Mouse (Mus musculus) kidney, postnatal 36 days (tissue): Measurements from ENCODE around the gene Traf2.

Experiments
- DNase-seq, 2 experiments: peaks; one replicate each; pipeline ENCODE4 v3.0.0; 2021 to 2022; ENCODE audit warnings: mixed read lengths in 2 of 2

The Traf2 gene

DNA sequence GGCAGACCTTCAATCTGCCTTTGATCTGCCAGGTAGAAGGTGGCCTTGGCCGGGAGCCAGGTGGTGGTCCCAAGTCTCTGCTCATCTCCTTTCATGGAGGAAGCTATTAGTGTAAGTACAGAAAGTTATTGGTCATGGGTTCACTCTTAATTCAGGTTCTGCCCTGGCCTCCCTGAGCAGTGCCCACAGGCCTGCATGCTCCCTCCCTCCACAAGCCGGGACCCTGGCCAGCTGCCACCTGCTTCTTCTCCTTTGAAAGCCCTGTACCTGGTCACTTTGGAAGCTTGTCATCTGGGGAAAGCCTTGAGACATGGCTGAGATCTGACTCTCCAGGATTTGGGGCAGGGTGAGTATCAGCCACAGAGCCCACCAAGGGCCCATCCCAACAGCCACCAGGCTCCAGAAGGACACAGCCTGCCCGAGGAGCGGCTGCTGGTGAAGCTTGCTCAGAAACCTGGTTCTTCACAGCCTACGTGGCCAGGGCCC, 53.2 kb downstream of the Traf2 start, which contains the start of gene Lcn12:
Lcn12 (minus strand) TSS at position 436 of the 486 bp plus-strand sequence.
- peak; percentile 23 to 62 for DNase-seq

DNA sequence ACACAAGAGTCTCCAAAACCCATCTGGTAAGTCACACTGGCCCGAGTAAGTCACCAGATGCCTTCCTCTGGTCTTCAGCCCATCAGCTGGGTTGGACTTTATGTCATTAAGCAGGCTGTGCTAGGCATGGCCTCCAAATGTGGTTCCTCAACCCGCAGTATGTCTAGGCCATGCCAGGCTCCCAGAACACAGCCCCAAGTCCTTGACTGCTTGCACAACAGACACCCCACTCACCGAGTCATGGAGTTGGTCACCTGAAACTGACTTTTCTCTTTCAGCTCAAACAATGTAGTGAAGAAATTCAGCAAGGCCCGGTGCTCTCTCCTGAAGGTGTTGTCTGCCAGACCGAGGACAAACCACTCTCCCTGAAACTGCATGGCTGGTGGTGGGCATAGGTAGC, 53.8 kb downstream of the Traf2 start:
- no peak for DNase-seq

DNA sequence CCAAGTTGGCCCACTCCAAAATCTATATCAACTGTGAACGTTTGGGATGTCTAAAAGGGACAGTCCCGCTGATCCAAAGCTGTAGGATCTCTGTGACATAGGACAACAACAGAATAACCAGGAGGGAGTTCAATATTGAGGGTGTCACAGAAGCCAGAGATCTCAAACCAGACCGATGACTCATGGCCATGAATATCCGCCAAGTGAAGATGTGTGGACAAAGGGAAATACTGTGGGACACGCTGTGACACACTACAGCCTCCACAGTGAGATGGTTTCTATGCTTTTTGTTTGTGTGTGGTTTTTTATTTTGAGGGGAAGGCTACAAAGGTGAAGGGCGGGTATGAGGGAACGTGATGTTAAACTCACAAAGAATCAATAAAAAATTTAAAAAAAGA, 58.1 kb downstream of the Traf2 start:
- DNase-seq = no peak

DNA sequence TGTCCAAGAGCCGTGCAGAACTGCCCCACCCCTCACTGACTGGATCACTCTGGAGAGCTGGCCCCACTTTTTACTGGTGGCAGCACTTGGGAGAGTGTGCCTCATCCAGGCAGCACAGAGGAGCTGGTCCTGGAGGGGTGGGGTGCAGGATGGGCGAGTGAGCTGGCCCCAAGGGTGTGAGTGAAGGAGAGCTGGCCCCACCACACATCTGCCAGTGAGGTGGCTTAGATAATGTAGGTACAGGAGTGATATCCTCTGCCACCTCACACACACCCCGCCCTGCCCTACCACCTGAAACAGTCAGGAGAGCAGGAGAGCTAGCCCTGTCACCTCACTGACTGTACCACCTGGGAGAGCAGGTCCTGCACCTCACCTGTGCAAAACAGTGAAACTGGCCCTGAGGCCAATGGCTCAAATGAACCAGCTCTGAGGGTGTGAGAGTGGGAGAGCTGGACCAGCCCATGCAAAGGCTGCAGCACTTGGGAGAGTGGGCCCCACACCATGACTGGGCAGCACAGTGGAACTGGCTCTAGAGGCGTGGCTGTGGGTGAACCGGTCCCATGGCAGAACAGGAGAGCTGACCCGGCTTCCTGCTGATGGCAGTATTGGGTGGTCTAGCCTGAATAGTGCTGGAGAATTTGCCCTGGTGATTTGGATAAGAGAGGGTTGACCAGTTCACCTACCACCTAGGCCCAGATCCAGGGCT, 58.6 kb downstream of the Traf2 start:
- DNase-seq = no peak

DNA sequence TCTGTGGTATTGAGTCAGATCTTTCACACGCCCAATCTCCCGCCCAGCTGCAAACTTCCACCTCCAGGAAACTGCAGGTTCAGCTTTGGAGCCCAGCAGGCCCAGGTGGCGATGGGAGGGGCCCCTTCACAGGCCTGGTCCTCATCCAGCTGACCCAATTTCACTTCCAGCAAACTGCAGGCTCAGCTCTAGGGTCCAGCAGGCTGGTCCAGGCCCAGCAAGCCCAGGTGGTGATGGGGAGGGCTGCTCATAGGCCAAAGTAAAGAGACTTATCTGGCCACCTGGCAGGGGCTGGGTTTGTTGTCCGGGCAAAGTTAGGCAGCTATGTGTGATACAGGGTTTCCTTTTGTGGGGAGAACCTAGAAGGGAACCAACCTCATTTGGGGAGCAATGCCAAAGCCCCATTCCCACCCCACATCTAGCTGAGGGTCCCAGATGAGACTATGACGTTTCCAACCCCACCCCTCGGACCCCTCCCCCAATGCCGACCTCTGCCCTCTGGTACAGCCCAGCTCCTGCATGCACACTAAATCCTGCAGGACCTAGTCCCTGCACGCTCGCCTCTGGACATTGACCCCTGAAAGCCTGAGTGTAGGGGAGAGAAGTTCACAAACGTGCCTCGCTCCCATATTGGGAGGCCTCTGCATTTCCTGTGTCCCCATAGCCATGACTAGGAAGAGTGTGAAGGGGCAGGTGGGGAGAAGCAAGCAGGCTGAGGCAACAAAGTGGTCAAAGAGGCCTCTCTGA, 61.7 kb downstream of the Traf2 start:
- DNase-seq = peak; percentile 74 to 76

DNA sequence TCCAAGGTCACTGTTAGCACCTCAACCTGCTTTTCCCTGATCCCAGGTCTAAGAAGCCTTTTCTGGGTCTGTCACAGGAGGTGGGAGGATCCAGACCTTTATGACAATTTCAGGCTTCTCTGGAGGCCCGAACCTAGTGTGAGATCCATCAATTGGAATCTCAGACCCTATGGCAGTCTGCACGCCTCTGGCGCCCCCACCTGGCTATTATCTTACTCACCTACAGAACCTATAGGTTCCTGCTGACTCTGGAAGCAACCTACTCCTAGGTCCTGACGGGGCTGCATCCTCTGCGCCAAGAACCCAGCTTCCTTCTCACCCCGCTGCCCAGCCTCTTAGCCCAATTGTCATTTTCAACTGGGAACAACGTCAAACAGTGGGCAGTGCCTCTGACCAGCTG, 63.8 kb downstream of the Traf2 start:
- DNase-seq = peak in 1 of 2 experiments; percentile 79

DNA sequence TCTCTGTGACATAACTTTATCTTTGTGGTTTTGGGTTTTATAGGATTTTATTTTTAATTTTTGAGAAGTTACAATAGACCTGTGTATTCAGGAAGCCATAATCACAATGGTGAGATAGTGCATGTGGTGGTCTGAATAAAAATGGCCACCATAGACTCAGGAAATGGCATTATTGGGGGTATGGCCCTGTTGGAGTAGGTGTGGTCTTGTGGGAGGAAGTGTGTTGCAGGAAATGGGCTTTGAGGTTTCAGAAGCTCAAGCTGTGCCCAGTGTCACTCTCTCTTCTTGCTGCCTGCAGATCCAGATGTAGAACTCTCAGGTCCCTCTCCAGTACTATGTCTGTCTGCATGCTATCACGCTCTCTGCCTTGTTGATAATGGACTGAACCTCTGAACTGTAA, 66.2 kb downstream of the Traf2 start:
- no peak for DNase-seq

DNA sequence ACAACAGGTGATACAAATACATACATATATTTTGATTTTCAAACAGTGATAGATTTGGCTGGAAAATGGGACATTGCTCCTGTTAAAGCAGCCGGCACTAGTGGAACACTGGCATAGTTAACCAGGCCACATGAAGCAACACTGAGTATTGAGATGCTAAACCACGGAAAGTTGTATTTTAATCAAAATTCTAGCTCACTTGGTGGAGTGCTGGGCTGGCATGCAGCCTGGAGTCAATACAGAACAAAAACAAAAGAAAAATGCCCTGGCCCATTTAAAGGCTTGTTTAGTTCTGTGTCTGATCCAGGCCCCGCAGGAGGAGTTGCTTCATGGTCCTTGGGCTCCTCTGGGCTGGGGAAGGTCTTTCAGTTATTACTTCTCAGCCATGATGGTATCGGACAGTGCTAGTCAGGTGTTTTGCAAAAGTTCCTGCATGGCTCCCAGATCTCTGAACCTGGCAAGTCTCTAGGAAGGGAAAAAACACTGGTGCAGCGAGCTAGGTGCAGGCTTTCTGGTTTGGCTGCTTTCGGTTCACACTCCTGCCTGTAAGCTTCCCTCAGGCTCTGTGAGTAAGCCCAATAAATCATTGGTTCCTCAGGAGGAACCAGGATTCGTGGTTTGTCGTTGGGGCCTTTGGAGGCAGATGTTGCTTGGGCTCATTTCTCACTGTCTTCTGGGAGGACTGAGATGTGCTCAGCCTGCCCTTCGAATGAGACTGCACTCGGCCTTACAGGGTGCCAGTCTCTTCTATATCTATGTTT, 67.0 kb downstream of the Traf2 start:
- no peak for DNase-seq

DNA sequence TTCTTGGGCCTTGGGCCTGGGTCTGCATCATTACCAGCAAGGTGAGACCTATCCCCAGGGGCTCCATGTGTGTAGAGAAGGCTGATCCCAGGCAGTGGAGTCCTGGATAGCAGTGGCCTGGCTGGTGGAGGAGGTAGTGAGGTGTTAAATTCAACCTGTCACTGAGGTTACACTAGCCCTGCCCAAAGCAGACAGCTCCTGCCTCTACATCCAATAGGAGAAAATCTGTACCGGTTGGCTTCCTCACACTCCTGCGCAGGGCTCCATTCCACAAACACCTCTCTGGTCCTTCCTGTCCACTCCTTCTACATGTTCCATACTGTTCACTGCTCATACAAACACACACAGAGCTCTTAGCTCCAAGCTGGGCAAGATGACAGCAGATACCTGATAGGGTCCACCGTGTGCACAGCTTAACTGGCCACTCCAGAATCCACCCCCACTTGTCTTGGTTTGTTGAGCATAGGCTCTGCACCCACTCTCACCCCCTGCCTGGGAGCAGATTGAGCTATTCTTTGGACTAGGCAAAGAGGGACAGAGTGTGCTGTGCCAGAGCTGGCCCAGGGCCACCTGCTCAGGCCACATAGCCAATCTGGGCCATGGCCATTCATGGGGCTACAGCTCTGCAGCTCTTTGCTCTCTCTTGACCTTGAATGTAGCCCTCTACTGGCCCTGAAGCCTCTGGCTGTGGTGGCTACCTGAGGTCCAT, 68.6 kb downstream of the Traf2 start:
- DNase-seq = peak; percentile 56 to 81

DNA sequence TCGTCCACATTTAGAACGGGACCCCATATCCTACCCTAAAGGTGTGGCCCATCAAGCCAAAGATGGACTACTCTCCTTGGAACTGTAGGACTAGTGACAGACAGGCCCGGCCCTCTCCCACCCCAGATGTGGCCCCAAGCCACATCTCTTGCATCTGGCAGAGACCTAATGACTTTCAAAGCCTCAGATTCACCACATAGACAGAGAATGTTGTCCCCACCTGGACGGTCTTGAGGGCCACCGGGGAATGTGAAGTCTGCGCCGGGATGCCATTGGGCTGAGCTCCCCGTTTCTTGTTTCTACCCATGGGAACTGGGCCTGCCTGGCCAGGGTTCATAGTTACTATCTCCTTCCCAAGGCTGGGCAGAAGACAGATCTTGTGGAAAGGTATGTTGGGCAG, 69.2 kb downstream of the Traf2 start:
- no peak for DNase-seq

DNA sequence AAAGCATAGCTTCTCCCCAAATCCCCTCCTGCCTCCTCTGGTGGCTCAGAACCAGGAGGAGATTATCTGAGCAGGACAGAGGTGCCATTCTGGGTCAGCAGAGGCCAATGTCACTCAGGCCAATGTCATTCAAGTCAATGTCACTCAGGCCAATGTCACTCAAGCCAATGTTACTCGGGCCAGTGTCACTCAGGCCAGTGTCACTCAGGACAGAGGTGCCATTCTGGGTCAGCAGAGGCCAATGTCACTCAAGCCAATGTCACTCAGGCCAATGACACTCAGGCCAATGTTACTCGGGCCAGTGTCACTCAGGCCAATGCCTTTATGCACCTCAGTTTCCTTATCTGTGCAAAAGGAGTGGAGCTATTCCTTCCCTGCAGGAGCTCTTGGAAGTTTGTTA, 74.2 kb downstream of the Traf2 start:
- no peak for DNase-seq

DNA sequence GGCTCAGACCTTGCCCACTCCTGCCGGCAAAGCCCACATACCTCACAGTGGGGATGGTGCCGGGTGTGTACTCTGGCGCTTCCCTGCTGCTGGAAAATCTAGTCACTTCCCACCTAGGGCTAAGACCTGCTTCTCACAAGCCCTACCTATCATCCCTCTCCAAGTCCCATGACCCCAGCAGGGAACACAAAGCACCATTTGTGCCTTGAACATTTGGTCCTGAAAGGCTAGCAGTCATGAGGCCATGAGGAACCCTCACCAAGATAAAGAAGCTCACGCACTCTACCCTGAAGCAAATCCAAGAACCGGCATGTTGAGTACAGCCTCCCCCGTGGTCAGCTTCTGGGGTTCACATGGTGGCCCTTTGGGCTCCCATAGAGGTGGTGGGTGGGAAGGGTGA, 76.8 kb downstream of the Traf2 start, which contains the start of gene Ptgds:
Ptgds (minus strand) TSS at position 78 of the 400 bp plus-strand sequence.
- DNase-seq = no peak

DNA sequence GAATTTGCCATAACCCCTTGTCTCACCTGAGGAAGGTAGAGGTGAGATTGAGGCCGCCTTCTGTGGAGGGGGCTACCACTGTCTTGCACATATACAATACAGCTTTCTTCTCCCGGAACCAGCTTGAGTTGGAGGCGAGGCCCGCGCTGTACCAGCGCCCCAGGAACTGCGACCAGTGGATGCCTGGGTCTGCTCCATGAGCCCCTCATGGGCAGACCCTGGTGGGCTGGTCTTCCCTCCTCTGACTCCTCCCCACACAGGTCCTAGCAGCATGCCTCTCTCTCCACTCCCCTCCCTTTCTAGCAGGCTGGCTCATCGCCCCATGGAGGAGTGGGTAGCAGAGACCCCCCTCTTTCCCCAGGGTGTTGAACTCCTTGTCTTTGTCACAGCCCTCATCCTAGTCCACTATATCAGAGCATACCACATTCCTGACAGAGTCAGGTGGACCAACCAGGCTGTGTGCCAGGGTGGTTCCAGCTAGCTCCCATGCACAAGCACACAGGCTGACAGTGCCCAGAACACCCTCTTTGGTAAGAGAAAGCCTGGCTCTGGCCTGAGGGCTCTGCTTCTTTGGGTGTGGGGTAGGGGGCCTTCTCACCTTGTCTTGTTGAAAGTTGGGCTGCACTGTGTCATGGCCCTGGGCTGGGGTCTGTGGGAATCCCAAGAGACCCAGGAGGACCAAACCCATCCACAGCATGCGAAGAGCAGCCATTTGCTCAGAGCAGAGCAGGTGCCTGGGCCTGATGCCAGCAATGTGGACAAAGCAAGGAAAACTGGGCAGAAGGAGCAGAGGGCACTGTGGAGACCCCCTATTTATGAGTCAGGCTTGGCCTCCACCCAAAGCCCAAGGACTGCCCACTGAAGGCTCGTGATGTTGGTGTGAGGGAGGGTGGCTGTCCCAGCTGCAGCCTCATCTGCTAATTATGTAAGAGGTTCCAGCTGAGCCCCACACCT, 77.5 kb downstream of the Traf2 start:
- peak in 1 of 2 experiments; percentile 67 for DNase-seq
